Mouse (Mus musculus) frontal cortex, adult 2 months (tissue): ENCODE data around the gene Olfr544. TPM values are rescaled to one million over a fixed set of nuclear protein-coding genes. Genes with fewer than 3 reads are reported as not detected.
"Not testable (repeated sequence)": the region's sequence is repeated elsewhere in the genome, so short reads cannot be mapped to it uniquely, and the experiment has no call there.

Experiments
- DNase-seq, 2 experiments: peaks; one replicate each; pipeline ENCODE4 v3.0.0; 2022; ENCODE audit warnings: low spot score in 1 of 2; ENCODE audit errors: extremely low spot score in 1 of 2
- polyA plus RNA-seq: library from polyadenylated mRNA; depleted of rRNA; stranded (reverse); fragments of >200 nt; gene quantifications from 2 replicates; pipeline ENCODE4 v1.2.3, GENCODE M21; 2012; rRNA removed

The Olfr544 gene
- polyA plus RNA-seq: not detected in 2 replicates

GRCm38 (mm10) chr7:102488161-102488560, at the start of gene Olfr544:
TSS of gene Olfr544 (minus strand) at chr7:102488313.
- DNase-seq: no peak

GRCm38 (mm10) chr7:102534449-102534848, 46.3 kb upstream of the Olfr544 start, which contains the start of gene Olfr547:
TSS of gene Olfr547 (plus strand) at chr7:102534749.
- DNase-seq: no peak

DNA sequence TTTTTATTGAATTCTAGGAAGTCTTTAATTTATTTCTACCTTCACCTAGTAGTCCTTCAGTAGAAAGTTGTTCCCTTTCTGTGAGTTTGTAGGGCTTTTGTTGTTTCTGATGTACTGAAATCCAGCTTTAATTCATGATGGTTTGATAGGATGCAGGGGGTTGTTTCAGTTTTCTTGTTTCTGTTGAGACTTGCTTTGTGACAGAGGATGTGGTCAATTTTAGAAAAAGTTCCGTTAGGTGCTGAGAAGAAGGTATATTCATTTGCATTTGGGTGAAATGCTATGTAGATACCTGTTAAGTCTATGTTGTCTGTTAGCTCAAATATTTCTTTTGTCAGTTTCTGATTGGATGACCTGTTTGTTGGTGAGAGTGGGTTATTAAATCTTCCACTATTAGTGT, 40.9 kb upstream of the Olfr544 start:
- no peak for DNase-seq

DNA sequence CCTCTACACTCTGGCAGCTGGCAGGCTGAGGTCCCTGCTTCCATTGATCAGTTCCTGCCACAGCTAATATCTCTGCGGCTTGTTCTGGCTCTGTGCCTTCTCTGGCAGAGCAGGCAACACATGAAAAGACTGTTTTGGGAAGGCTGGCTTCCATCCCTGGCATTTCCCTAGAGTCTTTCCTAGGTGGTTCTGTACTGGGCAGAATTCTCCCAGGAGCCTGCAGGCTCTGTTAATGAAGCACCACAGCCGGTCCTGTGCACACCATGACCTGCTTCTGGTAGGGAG, 28.9 kb upstream of the Olfr544 start:
- no peak for DNase-seq

DNA sequence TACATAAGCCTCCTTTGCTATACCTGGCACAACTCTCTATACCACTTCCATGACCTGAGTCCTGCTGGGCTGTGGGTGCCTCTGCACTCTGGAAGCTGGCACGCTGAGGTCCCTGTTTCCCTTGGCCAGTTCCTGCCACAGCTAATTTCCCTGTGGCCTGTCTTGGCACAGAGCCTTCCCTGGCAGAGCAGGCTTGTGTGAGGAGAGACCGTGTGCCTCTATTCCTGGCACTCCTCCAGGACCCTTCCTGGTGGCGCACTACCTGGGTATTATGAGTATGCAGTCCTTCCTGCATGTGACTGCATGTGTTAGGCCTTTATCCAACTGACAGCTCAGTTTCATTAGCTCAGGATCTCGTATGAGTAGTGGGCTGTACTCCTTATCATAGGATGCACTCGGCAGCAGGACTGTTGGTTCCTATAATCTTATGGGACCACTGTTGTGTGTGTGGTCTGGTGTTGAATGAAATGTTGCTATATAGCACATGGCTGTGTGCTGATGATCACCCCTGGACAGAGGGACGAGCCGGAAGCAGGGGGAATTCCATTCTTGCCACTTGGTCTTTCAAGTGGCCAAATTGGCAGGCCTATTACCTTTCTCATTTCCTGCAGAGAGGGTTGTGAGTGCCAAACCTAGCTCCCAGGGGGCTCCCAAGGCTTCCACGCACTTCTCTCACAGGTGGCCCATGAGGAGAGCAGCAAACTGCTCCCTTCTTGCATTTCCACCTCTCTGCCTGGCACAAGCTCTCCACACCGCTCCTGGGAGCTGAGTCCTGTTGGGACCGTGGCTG, 28.3 kb upstream of the Olfr544 start:
- no peak for DNase-seq

DNA sequence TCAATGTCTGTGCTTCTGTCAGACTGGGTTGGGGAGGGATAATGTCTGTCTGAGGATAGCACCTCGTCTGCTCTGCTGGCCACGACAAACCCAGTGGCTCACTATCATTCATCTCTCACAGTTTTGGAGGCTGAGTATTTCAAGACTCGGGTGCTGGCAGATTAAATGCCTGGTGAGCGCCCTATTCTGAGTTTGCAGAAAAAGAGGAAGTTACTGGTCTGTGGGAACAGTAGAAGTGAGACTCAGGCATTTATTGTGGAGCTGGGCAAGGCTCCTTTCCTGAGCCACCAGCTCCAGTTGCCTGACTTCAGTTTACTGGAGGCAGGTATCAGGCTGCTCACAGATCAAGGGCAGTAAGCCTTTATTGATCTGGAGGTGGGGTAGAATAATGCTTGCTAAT, 26.0 kb upstream of the Olfr544 start:
- no peak for DNase-seq

GRCm38 (mm10) chr7:102512814-102513435, 24.8 kb upstream of the Olfr544 start:
- DNase-seq: peak; percentile 20 to 88

- DNase-seq: no peak
Observed at GRCm38 (mm10) chr7:102511927-102512326, 23.8 kb upstream of the Olfr544 start.

DNA sequence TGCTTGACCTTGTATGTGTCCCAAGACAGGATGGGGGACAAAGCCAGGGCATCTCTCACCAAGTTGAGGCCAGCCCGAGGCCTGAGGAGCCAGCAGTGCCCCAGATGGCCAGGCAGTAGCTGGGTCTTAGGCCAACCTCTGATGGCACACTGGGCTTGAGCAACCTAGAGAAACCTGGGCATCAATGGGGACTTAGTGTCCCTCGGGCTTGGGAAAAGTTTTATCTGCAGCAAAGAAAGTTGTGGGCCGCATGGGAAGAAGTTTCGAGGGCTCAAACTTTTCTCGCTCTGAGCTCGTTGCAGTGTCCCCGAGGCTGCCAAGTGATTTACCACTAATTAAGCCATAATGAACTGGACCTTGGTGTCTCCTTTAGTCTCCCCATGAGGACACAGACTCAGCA, 21.6 kb upstream of the Olfr544 start:
- DNase-seq: no peak

DNA sequence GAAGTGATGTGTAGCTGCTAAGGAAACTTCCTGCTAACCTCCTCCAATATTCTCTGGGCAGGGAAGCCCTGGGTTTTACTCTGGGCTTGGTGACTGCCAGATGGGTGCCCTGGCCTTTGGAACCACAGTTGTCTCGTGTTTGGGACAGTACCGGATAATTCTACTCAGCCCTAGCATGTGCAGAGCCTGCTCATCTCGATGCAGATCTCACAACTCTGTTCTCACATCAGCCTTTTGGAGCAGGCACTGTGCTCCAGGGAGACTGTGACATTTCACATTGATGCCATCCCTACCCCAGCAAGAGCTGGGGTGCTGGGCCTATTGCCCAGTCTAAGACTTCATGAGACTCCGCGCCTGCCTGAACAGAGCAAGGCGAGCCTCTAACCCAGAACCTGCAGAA, 20.6 kb upstream of the Olfr544 start:
- no peak for DNase-seq

DNA sequence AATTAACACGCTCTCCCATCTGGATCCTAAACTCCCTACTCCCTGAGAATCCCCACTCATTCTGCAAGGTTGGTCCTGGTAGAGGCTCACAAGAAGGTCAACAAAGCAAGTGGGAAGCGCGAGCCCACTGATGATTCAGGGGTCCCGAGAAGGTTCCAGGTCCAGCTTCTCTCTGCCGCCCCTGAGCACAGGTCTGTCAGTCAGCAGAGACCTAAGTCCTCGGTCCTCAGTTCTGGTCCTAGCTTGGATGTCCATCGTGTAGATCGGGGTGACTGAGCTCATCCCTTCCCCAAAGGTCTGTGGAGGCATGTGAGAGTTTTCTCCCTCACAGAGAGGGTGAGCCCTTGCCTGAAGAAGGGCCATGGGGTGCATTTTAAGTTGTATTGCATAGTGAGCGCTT, 20.0 kb upstream of the Olfr544 start:
- no peak for DNase-seq

GRCm38 (mm10) chr7:102506848-102507247, 18.7 kb upstream of the Olfr544 start:
- peak; percentile 55 to 90 for DNase-seq

DNA sequence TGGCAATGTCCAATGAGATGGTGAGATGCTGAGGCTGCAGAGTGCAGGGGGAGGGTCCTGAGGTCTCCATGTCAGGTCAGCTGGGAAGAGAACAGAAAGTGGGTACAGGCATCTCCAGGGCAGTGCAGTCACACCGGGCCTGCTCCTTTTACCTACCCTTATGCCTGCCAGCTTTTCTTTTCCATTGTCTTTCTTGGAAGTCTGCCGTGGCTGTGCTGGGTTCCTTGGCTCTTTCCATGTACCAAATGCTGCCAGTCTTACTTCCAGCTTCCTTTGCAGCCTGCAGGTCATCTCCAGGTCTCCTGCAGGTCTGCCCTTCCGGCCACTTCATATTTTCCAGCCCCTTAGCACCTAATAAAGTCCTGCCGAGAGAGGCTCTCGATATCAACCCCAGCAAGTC, 13.9 kb upstream of the Olfr544 start:
- no peak for DNase-seq

GRCm38 (mm10) chr7:102499473-102499872, 11.4 kb upstream of the Olfr544 start, which contains the start of gene Olfr545:
TSS of gene Olfr545 (minus strand) at chr7:102499573.
- no peak for DNase-seq

DNA sequence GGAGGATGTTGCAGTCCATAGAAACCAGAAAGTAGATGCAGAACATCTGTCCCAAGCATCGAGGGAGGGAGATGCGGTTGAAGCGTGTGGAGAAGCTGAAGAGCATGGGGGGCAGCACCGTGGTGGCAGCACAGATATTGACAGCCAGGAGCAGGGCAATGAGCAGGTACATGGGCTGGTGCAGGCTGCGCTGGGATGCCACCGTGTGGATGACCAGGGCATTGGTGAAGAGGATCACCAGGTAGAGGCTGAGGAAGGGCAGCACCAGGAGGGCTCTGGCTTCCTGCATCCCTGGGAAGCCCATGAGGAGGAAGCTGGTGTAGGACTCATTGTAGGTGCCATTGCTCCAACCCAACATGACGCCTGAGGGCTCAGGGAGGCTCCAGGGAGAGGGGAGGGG, 6.3 kb upstream of the Olfr544 start:
- DNase-seq: not testable (repeated sequence)

DNA sequence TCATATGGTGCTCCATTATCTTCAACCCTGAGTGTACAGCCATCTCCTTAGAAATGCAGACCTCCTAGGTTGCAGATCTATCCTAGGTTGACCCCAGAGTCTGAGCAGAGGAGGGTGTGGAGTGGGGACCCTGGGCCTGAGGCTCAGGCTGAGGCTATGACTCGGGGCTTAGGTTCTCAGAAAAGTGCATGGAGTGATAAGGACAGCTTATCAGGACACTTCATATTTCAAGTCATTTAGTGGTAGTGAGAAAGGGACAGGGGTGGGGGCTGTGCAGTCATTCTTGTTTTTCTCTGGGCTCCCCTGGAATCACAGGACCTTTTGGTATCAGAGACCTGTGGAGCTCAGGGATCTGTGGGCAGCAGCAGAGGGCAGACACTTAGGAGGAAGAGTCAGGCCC, 2.0 kb downstream of the Olfr544 start:
- DNase-seq: no peak

GRCm38 (mm10) chr7:102484766-102485165, 3.3 kb downstream of the Olfr544 start:
- DNase-seq: not testable (repeated sequence)

DNA sequence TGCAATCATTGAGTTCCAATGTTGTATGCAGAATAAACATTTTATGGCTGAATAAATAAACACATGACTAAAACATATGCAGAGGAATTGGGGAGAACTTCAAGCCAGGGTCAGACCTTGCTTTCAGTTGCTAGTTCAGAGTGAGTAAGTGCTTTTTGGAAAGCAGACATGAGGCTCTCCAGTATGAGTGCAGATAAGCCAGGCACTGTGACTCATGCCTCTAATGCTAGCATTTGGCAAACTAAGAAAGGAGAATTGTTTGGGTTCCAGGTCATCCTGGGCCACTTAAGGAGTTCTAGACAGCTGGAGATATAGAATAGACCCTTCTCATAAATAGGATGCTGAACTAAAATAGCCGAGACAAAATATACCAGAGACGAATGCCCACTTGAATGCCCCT, 4.4 kb downstream of the Olfr544 start:
- no peak for DNase-seq

DNA sequence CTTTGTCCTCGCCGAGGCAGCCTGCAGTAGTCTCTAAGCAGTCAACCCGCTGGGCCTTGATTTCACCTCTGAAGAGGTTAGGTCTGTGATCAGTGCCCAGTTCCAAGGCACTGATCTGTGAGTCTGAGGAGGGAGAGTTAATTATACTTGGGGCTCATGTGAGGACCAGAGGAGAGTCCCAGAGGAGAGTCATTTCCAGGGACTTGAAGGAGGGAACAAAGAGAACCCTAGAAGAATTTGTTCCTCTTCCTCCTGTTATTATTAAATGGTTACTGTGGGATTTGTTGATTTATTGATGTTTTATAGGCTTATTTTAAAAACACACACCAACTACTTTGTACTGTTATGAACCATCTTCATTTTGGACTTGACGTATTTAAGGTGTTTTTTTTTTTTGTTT, 6.5 kb downstream of the Olfr544 start, which contains the start of gene Olfr543:
Gene Olfr543 (minus strand): TSS at position 101 of the 400 bp plus-strand sequence.
- no peak for DNase-seq

DNA sequence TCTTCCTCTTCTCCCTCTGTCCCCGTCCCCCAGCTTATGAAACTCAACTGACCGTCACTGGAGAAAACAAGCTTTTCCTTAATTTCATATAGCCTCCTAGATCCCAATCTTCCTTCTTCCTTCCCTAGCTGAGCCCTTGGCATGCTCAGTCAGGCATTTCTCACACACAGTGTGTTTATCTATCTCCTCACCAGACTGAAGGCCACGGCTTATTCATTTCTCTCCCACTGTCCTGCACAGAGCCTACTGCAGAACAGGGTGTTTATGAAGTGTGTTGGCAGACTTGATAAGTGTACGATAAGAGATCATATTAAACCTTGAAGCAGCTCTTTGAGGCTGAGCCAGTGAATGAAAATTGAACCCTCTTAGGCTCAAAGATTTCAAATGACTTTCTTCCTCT, 7.3 kb downstream of the Olfr544 start:
- DNase-seq: no peak

- DNase-seq: no peak
Observed at GRCm38 (mm10) chr7:102479368-102480078, 8.6 kb downstream of the Olfr544 start.

GRCm38 (mm10) chr7:102478926-102479325, 9.2 kb downstream of the Olfr544 start:
- DNase-seq: no peak
